11 mouse cellular contexts compared by ENCODE assay signal in the genomic region with DNA sequence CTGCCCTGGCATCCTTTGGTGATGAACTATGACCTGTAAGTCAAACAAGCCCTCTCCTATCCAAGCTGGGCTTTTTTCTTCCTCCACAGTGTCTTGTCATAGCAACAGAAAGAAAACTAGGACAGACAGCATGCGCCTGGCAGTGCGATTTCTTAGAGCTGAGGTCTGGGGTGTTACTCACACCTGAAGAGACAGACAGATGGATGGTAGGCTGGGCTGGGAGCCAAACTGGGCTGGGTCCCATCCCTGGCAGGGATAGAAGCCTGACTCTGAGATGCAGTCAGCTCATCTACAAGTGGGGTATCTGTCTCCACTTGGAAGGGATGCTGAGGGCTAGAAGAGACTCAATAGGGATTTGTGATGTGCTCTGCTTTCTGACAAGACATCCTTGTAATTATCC. TPM values are rescaled to one million over a fixed set of nuclear protein-coding genes. Genes with fewer than 3 reads are reported as not detected.
DNase-seq lines count a peak whose midpoint lies in the region.
"Had no signal": no experiment of that assay in that cellular context is flagged by ENCODE, and none has a peak within 500 bp of the region (broad histone marks: within the 10 kb centered on the region; RNA-seq: fewer than 3 reads in every experiment).

No protein-coding gene starts in this region.

- intact Hi-C loops in left cerebral cortex, postnatal 25 days (cut with DNase I): loop anchor here (1.0 to 5.0 kb wide), 4 partner anchors 29 to 163 kb away; a partner anchor contains a TSS

- DNase-seq in adrenal gland, postnatal 25 days: peak; percentile 15
- DNase-seq in adrenal gland, postnatal 36 days: no peak
- DNase-seq in brain, adult 2 months (ENCODE audit: low read depth, low spot score): peak; percentile 93
- DNase-seq in cerebellum, postnatal 36 days: peak; percentile 78 to 80
- peak; percentile 65 to 93 for DNase-seq in left cerebral cortex, postnatal 25 days (ENCODE audit: low spot score in 2 of 2)
- no peak for DNase-seq in thymus, adult 18-20 months
- DNase-seq in heart, adult 11 months: no peak
- DNase-seq in kidney, postnatal 14 days: no peak
- DNase-seq: gastrocnemius, postnatal 25 days; heart, postnatal 14 days; kidney, adult 9 months had no signal

RNA-seq across cellular contexts. Expression of a gene that starts 8.6 kb away (rescaled TPM):
- 60.2 and 64.4 TPM in 2 replicates for total RNA-seq in adrenal gland, postnatal 25 days (2021)
- 10 to 100 TPM; 51.1 to 52.1 TPM for total RNA-seq in adrenal gland, postnatal 36 days (2021)
- 10 to 100 TPM; 26.4 to 28.5 TPM for total RNA-seq in left cerebral cortex, postnatal 25 days (2021)

RNA-seq across cellular contexts. Expression of a gene that starts 29.3 kb away (rescaled TPM):
- 4.7 and 7.5 TPM in 2 replicates for total RNA-seq in adrenal gland, postnatal 25 days (2021)
- total RNA-seq in adrenal gland, postnatal 36 days (2021): 1 to 10 TPM; 4.0 to 6.6 TPM
- 100 to 1,000 TPM; 500 to 508 TPM for total RNA-seq in left cerebral cortex, postnatal 25 days (2021)

RNA-seq across cellular contexts. Expression of a gene that starts 42.5 kb away (rescaled TPM):
- 603 and 658 TPM in 2 replicates for total RNA-seq in adrenal gland, postnatal 25 days (2021)
- total RNA-seq in adrenal gland, postnatal 36 days (2021): 100 to 1,000 TPM; 671 to 795 TPM
- total RNA-seq in left cerebral cortex, postnatal 25 days (2021): 100 to 1,000 TPM; 437 to 460 TPM

Comparison
In these comparisons a context has a peak if more than half of its experiments do, and no peak if none do; other contexts are left out.
1. DNase-seq: peak in adrenal gland, postnatal 25 days (single experiment), brain, adult 2 months (single experiment), cerebellum, postnatal 36 days (2 of 2) and left cerebral cortex, postnatal 25 days (2 of 2); none in adrenal gland, postnatal 36 days (0 of 2), thymus, adult 18-20 months (0 of 2), heart, adult 11 months (single experiment) and kidney, postnatal 14 days (single experiment).
2. RNA of a gene that starts 29.3 kb away (total RNA-seq): 500 to 508 TPM in left cerebral cortex, postnatal 25 days; 4.7 to 7.5 TPM in adrenal gland, postnatal 25 days and 4.0 to 6.6 TPM in adrenal gland, postnatal 36 days; every median in the first group is over 10 times any median in the second.